Mouse (Mus musculus) left cerebral cortex, postnatal 25 days (tissue): ENCODE results near the gene Cyp4b1. TPM values are rescaled to one million over a fixed set of nuclear protein-coding genes. Genes with fewer than 3 reads are reported as not detected.
"Not testable (repeated sequence)": the region's sequence is repeated elsewhere in the genome, so short reads cannot be mapped to it uniquely, and the experiment has no call there.

Experiments
- DNase-seq, 2 experiments: peaks; one replicate each; pipeline ENCODE4 v3.0.0; 2022; ENCODE audit warnings: low spot score in 2 of 2, mixed read lengths in 1 of 2
- intact Hi-C: fragments of 180-260 bp; cut with DNase I; formaldehyde crosslinking; loops from one replicate; pipeline ENCODE4 v1.15.1; 2025
- total RNA-seq, 2 experiments: library from RNA; stranded (reverse); gene quantifications; 2 replicates each; pipeline ENCODE4 v1.2.3; 2021

Gene Cyp4b1
- total RNA-seq: 1 to 10 TPM; 2.2 to 2.6 TPM

DNA sequence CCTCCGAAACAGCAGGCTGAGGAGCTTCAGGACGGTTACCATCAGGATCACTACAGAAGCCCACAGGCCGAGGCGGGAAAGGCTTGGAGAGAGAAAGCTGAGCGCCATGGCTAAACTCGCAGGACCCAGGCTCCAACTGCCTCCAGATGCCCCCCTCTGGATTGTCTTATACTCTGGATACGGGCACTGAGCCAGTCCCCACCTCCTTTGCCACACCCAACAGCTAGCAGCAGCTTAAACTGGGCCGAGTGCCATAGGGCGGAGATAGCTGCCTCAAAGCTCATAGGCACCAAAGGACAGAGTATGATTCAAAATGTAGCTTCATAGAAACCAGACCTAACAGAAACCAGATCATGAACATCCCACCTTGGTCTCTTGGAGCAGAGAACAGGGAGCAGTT is at the start of gene Cyp4b1:
Gene Cyp4b1 (minus strand): TSS at position 144 of the 400 bp plus-strand sequence.
- intact Hi-C loops: loop anchor here (5.0 kb wide), 1 partner anchor 60 kb away; no protein-coding TSS in a partner anchor
- DNase-seq: no peak

DNA sequence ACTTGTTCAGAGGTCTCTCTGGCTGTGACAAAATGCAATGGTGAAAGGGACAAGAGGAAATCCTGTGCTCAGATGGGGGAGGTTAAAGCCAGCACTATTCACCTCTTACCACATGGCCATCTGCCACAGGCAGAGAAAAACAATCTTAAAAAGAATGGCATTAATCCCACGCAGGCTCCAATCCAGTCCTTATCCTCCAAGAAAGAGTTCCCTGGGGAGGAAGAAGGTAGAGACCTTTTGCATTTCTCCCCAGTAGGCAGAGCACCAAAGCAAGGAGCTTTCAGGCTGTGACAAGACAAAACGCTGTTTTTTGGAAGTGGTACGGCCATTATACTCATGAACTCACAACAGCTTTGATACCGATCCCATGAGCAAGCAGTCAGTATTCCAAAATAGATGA is 38.8 kb upstream of the Cyp4b1 start:
- intact Hi-C loops: no loop called here
- DNase-seq: no peak

- intact Hi-C loops: no loop called here
- DNase-seq: no peak
Measured at GRCm38 (mm10) chr4:115659190-115659589, 11.7 kb upstream of the Cyp4b1 start.

- intact Hi-C loops: no loop called here
- no peak for DNase-seq
Measured at GRCm38 (mm10) chr4:115657867-115658249, 10.3 kb upstream of the Cyp4b1 start.

DNA sequence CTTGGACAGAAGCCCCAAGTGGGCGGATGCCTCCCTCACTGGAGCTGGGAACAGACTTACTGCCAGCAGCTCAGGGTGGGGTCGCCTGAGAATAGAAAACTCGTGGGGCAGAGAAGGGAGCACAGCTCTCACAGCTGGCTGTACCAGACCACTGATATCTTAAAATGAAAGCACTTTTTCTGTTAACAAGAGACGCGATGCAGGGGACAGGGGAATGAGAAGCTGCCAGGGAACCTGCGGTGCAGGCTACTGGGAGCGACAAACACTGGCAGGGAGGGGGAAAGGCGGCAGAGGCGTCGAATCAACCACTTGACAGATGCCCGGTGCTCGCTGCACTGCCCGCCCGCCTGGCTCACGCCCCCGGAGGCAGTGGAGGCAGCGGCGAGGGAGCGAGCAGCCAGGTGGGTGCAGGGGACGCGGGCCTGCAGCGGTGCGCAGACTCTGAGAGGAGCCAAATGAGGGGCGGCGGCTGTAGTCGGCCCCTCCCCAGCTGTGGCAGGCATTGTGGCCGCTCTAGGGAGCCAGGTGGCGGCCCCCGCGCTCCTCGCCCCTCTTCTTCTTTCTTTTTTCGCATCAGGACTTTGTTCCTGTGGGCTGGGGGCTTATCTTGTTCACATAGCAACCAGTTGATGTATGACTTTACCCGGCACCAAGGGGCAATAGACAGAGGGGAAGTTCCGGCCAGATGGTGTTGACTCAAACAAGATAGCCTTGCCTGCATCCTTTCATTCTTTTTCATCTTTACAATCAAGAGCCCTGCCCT is 9.8 kb upstream of the Cyp4b1 start:
- peak; percentile 18 to 55 for DNase-seq
- intact Hi-C loops: no loop called here

- DNase-seq, intact Hi-C loops: not testable (repeated sequence)
Measured at GRCm38 (mm10) chr4:115656535-115656922, 9.0 kb upstream of the Cyp4b1 start.

GRCm38 (mm10) chr4:115655841-115656534 is 8.5 kb upstream of the Cyp4b1 start:
- intact Hi-C loops: not testable (repeated sequence)

GRCm38 (mm10) chr4:115650866-115651265 is 3.3 kb upstream of the Cyp4b1 start:
- peak; percentile 20 to 89 for DNase-seq
- intact Hi-C loops: no loop called here

More at GRCm38 (mm10) chr4:115655841-115656534, 8.5 kb upstream of the Cyp4b1 start:
- DNase-seq: not testable (repeated sequence)

DNA sequence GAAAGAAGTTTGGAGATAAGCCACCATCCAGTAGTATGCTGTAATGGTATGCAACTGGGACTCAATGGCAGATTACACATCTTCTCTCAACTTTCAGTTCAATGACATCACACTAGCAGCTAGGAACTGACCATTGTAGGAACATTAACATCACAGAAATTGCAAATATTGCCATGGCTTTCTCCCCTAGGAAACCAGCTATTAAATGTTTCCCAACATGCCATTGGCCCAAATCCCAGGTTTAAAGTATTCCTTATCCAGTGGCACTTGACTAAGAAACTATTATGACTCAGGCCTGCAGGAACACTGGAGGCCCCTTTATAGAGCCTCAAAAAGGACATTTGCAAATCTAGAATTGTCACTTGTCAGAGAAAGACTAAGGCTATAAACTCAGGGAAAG is 1.8 kb upstream of the Cyp4b1 start:
- DNase-seq: no peak
- intact Hi-C loops: loop anchor here (5.0 kb wide), 1 partner anchor 58 kb away; no protein-coding TSS in a partner anchor

GRCm38 (mm10) chr4:115648752-115649151 is 1.2 kb upstream of the Cyp4b1 start:
- intact Hi-C loops: loop anchor here (5.0 kb wide), 1 partner anchor 59 kb away; no protein-coding TSS in a partner anchor
- no peak for DNase-seq

GRCm38 (mm10) chr4:115645371-115645770 is 2.2 kb downstream of the Cyp4b1 start:
- DNase-seq: no peak
- intact Hi-C loops: loop anchor here (5.0 kb wide), 1 partner anchor 62 kb away; no protein-coding TSS in a partner anchor

DNA sequence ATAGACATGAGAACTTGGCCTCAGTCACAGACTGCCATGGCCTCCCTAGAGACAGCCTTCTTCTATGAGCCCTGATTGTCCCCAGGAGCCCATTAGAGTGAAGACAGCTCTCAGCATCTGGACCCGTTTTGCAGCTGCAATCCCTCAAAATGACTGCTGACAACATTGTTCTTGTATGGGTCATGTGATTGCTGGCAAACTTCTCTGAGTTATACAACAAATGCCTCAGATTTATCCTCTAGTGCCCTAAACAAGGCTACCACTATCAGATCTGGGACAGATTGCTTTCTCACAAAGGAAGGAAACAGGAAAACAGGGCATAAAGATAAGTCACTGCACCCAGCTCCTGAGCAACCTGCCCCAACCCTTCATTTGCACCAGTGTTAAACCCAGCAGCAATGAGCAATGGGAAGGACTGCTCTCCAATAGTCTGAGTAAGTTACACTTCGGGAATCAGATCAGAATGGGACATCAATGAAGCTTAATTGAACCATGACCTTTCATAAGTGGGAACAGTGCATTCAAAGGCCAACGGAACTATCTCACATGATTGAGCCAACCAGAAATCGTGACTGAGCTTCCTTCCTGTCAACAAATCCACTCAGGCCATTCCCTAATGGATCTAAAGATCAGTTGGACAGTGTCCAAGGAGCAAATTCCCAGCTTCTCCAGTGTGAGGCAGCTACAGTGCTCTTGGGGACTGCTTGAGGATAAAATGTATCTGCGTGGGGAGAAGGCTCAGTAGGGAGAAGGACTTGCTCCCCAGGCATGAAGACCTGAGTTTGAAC is 4.4 kb downstream of the Cyp4b1 start:
- no peak for DNase-seq
- intact Hi-C loops: no loop called here

DNA sequence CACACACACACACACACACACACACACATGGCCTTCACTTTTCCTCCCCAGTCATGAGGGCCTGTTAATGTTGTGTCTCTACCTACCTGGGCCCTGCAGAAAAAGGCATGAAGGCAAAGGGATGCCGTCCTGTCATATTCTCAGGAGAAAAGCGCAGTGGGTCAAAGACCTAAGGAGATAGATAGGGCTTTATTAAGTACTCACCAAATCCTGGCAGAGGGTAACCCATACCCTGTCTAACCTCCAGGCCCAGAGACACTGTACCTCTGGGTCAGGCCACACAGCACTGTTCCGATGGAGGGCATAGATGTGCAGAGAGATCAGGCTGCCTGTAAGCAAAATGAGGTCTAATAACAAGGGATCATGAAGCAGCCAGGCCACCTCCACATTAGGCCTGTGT is 22.0 kb downstream of the Cyp4b1 start:
- DNase-seq, intact Hi-C loops: not testable (repeated sequence)

- intact Hi-C loops: no loop called here
- DNase-seq: no peak
Measured at GRCm38 (mm10) chr4:115614005-115614404, 33.5 kb downstream of the Cyp4b1 start.

DNA sequence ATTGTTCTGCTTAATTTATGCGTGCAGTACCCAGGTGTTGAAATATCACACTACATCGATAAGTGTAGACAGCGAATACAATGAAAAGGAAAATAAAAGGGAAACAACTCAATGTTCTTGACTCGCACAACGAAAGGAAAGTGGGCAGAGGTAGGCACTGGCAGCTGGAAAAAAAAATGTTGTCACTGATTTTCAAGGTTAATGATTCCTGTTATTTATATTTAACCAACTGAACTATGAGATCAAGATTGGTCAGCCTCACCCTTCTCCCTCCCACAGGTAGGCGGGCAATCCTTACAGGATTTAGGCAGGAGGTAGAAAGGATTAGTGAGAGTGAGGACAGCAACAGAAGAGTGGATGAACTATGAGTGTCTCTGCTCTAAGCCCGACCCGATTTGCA is 46.9 kb downstream of the Cyp4b1 start, which contains the start of gene Cyp4a32:
Gene Cyp4a32 (plus strand): TSS at position 359 of the 400 bp plus-strand sequence.
- DNase-seq, intact Hi-C loops: not testable (repeated sequence)

DNA sequence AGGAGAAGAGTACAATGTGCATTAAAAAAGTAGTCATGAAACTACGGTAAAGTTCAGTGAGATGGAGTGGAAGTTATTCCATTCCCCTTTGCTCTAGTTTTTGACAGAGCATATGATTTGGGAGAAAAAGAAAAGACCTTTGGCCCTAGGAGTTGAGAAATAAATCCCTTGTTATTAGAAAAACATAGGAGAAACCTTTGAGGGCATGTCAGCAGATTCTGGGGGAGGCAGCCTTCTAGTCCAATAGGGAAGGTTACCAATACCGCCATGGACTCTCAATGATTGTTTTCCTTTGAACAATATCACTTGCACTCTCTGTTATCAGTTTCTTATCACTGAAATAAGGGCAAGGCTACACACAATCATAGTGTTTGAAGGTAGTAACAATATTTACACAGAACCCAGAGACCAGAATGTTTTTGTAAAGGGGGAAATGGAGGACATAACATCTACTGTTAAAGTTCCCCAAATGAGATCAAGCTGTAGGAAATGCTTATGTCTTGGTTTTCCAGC is 50.6 kb downstream of the Cyp4b1 start:
- intact Hi-C loops: no loop called here
- no peak for DNase-seq

GRCm38 (mm10) chr4:115596357-115596756 is 51.2 kb downstream of the Cyp4b1 start:
- no peak for DNase-seq
- intact Hi-C loops: no loop called here

DNA sequence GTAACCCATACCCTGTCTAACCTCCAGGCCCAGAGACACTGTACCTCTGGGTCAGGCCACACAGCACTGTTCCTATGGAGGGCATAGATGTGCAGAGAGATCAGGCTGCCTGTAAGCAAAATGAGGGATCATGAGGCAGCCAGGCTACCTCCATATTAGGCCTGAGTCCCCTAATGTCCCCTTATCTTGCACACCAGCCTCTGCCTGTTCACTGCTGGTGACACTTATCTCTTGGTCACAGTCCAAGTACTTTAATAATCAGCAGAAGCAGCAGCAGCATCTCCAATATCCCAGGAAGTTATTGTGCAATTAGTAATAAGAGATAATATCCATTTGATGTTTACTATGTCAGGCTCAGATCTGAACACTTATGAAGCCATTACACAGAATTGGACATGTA is 64.5 kb downstream of the Cyp4b1 start:
- no peak for DNase-seq
- intact Hi-C loops: no loop called here

GRCm38 (mm10) chr4:115575776-115576175 is 71.7 kb downstream of the Cyp4b1 start:
- no peak for DNase-seq
- intact Hi-C loops: no loop called here

DNA sequence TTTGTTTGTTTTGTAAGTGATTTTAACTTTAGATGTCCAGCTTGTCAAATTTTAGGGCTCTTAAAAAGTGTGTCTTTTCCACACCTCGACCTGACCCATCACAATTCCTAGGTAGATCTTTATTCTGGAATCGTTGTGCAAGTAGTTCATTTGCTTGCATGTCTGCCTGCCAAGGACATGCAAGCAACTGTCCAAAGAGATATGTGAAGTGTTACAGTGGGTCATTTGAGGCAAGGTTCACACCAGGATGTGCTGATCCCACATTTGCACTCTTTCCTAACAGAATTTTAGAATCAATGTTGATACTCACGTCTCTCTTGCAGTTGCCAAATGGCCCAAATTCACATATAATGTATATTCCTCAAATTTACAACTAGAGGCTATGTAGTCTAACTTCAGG is 72.3 kb downstream of the Cyp4b1 start:
- no peak for DNase-seq
- intact Hi-C loops: no loop called here
